18 mouse cellular contexts compared by ENCODE assay signal in genomic region chr15:21130660-21131059, GRCm38 (mm10).
A peak's percentile ranks its signal among the peaks of the same experiment; 100 is the strongest.
DNase-seq lines count a peak whose midpoint lies in the region; ATAC-seq and TF ChIP-seq lines count a peak whose summit lies in the region.
"Had no signal": no experiment of that assay in that cellular context is flagged by ENCODE, and none has a peak within 500 bp of the region (broad histone marks: within the 10 kb centered on the region; RNA-seq: fewer than 3 reads in every experiment).

No protein-coding gene starts in this region.

- 0 out of 2 replicates have a peak, but pooled peaks have one; percentile 27 for ATAC-seq in midbrain, postnatal 0 days (ENCODE audit: low FRiP score)
- ATAC-seq in midbrain, embryonic 16.5 days, result no peak
- ATAC-seq: intestine, postnatal 0 days had no signal

- peak; percentile 22 to 38 for DNase-seq in cerebellum, postnatal 10 days
- no peak for DNase-seq in cerebellum, adult 18-20 months
- peak; percentile 38 for DNase-seq in midbrain, postnatal 0 days (ENCODE audit: low spot score)
- DNase-seq in hindbrain, embryonic 10.5 days (ENCODE audit: low spot score), result peak; percentile 12
- peak; percentile 38 for DNase-seq in retina, embryonic 14.5 days (ENCODE audit: low spot score)
- no peak for DNase-seq in ovary, adult 18-20 months (ENCODE audit: low spot score)
- DNase-seq in heart, postnatal 10 days, result no peak
- DNase-seq: cerebellum, adult 11-12 months; gastrocnemius, adult 2 months; kidney, postnatal 10 days; liver; lung, adult 18-20 months; lung, postnatal 36 days; right cerebral cortex, postnatal 14 days; thymus, postnatal 4 days had no signal

- no peaks in the 10 kb centered on the region for H3K36me3 ChIP-seq in midbrain, postnatal 0 days (ENCODE audit: insufficient read depth, low read length)
- no peaks in the 10 kb centered on the region for H3K36me3 ChIP-seq in midbrain, embryonic 16.5 days (ENCODE audit: control insufficient read depth, insufficient read depth, low read length)
- no peaks in the 10 kb centered on the region for H3K36me3 ChIP-seq in hindbrain, embryonic 10.5 days

- H3K4me1 ChIP-seq in midbrain, postnatal 0 days (ENCODE audit: insufficient read depth, low read length), result no peaks in the 10 kb centered on the region
- no peaks in the 10 kb centered on the region for H3K4me1 ChIP-seq in midbrain, embryonic 16.5 days (ENCODE audit: control insufficient read depth, insufficient read depth, low read length)
- no peaks in the 10 kb centered on the region for H3K4me1 ChIP-seq in hindbrain, embryonic 10.5 days (replicated peaks)

- H3K4me3 ChIP-seq in midbrain, postnatal 0 days (ENCODE audit: low read depth, low read length), result no peak overlapping the region
- H3K4me3 ChIP-seq in midbrain, embryonic 16.5 days (ENCODE audit: low read depth, low read length), result no peak overlapping the region
- H3K4me3 ChIP-seq in hindbrain, embryonic 10.5 days, result no peak overlapping the region
- H3K4me3 ChIP-seq: gastrocnemius, adult 2 months had no signal

- H3K4me2 ChIP-seq in midbrain, postnatal 0 days (ENCODE audit: low read depth, low read length, poor library complexity, severe bottlenecking), result no peak overlapping the region
- no peak overlapping the region for H3K4me2 ChIP-seq in midbrain, embryonic 16.5 days (ENCODE audit: low read length)

- H3K9ac ChIP-seq in midbrain, postnatal 0 days (replicated peaks; ENCODE audit: low read length, poor library complexity, severe bottlenecking), result no peak overlapping the region
- no peak overlapping the region for H3K9ac ChIP-seq in midbrain, embryonic 16.5 days (ENCODE audit: low read depth, low read length)

- TF ChIP-seq CTCF in midbrain, postnatal 0 days (IDR thresholded peaks at IDR 0.05), result no peak

- no peaks in the 10 kb centered on the region for H3K27me3 ChIP-seq in midbrain, postnatal 0 days (ENCODE audit: insufficient read depth, low read length)
- no peaks in the 10 kb centered on the region for H3K27me3 ChIP-seq in midbrain, embryonic 16.5 days (ENCODE audit: control insufficient read depth, insufficient read depth, low read depth, low read length)
- H3K27me3 ChIP-seq in hindbrain, embryonic 10.5 days (ENCODE audit: insufficient read depth, poor library complexity, severe bottlenecking), result no peaks in the 10 kb centered on the region
- H3K27me3 ChIP-seq: CH12.LX had no signal

- no peaks in the 10 kb centered on the region for H3K9me3 ChIP-seq in midbrain, postnatal 0 days (ENCODE audit: low read length)
- no peaks in the 10 kb centered on the region for H3K9me3 ChIP-seq in midbrain, embryonic 16.5 days (replicated peaks; ENCODE audit: control insufficient read depth, low read length, poor library complexity, severe bottlenecking)
- H3K9me3 ChIP-seq in hindbrain, embryonic 10.5 days, result no peaks in the 10 kb centered on the region

- no peak overlapping the region for H3K27ac ChIP-seq in midbrain, postnatal 0 days (ENCODE audit: low read depth, low read length)
- H3K27ac ChIP-seq in midbrain, embryonic 16.5 days (ENCODE audit: low read length), result no peak overlapping the region
- no peak overlapping the region for H3K27ac ChIP-seq in hindbrain, embryonic 10.5 days
- H3K27ac ChIP-seq: gastrocnemius, adult 2 months had no signal

- intact Hi-C loops in heart, postnatal 10 days (cut with DNase I), result no loop called here

Comparison
In these comparisons a context has a peak if more than half of its experiments do, and no peak if none do; other contexts are left out.
1. DNase-seq: peak in cerebellum, postnatal 10 days (2 of 2), midbrain, postnatal 0 days (single experiment), hindbrain, embryonic 10.5 days (single experiment) and retina, embryonic 14.5 days (single experiment); none in cerebellum, adult 18-20 months (0 of 2), ovary, adult 18-20 months (single experiment) and heart, postnatal 10 days (0 of 2).